Mouse (Mus musculus) myocyte (in vitro differentiated cells): ENCODE data around the gene Pclo.

ENCODE experiments used
- MAX ChIP-seq: IDR thresholded peaks from one replicate; pipeline ENCODE4 v1.6.1; 2011; ENCODE audit warnings: low read depth, mild to moderate bottlenecking, control low read depth
- POLR2A ChIP-seq: IDR thresholded peaks from one replicate; pipeline ENCODE4 v1.6.1; 2011; ENCODE audit warnings: low read depth, mild to moderate bottlenecking, control low read depth, moderate library complexity; ENCODE audit not compliant: insufficient read length

DNA sequence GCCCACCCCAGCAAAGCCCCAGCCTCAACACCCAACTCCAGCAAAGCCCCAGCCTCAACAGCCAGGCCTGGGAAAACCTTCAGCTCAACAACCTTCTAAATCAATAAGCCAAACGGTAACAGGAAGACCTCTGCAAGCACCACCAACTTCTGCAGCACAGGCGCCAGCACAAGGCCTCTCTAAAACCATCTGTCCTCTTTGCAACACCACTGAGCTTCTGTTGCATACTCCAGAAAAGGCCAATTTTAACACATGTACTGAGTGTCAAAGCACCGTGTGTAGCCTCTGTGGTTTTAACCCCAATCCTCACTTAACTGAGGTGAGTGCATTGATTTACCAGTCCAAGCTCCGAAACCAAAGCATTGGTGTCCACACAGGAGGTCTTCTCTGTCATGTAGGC lies 7.3 kb downstream of the Pclo start:
- no peak for TF ChIP-seq POLR2A
- no peak for TF ChIP-seq MAX
